Mouse (Mus musculus) heart, postnatal 4 days (tissue): Measurements from ENCODE around the gene Heatr6. TPM values are rescaled to one million over a fixed set of nuclear protein-coding genes. Genes with fewer than 3 reads are reported as not detected.

Source experiments
- DNase-seq: peaks from one replicate; pipeline ENCODE4 v3.0.0; 2021
- total RNA-seq, 2 experiments: library from RNA; stranded (reverse); gene quantifications; 2 replicates each; pipeline ENCODE4 v1.2.3; 2021

The Heatr6 gene
- total RNA-seq, 2 experiments from 2014 or later = 8.3 to 8.7 TPM

DNA sequence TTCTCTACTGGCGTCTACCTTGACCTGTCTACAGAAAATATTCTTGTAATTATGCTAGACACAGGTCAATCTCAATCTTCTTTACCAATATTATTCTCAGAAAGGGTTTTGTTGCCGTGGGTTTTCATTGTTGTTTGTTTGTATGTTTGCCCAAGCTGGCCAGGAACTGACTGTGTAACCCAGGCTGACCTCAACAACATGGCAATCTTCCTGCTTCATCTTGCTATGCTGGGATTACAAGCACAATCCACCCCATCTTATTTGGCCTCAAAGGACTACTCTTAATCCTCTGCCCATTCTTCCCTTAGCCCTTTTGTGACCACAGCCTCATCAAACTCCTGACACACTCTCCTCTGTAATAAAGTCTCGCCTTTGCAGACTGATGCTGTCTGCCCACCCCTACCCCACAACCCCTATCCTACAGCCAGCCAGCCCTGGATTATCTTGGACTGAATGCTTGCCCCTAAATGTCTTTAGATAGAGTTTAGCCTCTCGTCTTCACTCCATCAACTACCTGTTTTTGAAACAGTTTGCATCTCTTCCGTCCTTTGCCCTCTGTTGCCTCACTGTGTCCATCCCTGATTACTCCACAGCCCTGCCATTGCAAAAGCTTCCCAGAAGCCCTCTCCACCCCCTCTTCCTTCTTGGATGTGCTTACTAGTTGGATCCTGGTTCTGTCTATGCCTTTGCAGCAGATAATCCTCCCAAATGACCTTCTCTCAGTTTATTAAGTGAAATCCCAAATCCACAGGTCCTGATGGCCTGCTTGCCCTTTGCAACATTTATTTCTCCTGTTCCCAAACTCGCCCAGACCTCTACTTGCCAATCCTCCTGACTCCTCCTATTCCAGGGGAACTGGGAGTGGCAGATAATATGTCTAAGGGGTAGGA lies 5.9 kb upstream of the Heatr6 start:
- no peak for DNase-seq

DNA sequence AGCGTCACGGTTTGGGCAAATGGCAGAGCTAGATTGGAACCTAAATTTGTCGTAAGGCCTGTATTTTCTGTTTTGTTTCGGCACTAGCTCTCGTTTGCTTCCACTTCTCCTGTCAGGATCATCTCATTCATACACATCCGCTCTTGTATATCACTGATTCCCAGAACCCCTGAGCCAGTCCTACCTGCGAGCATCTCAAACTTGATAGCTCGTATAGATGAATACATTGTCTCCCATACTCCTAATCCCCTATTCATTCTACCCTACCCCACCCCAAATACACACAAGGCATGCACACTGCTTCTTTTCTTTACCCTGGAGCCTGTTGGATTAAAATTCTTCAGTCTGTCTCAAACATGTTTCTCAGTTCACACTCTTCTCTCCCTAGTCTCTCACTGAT lies 731 bp downstream of the Heatr6 start:
- DNase-seq = no peak

DNA sequence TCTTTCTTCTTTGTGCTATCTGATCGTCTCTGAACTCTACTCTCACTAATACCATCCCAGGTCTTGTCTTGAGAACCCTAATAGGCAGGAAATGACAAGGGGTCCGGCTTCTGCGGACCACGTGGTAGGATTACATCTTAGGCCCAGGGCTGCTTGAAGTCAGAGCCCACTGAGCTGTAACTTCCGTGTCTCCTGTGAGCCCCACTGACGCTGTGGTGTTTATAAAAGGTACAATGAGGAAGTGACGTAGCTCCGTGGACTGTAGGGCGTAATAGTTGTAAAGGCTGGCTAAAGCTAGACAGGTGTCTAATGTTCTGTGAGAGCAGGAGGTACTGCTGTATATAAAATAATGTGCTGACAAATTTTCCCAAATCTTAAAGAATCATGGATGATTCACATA lies 13.8 kb downstream of the Heatr6 start:
- no peak for DNase-seq

DNA sequence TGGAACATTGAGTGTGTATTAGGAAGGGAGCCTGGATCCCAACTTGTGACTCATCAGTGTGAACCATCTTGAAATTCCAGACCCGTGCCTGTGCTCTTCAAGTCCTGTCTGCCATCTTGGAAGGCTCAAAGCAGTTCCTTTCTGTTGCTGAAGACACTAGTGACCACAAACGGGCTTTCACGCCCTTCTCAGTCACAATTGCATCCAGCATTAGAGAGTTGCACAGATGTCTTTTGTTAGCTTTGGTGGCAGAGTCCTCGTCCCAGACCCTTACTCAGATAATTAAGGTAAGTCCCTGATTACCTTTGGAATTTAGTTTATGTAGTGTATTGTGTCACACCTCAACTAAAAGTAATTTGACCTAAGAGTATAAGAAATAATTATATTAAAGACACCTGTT lies 15.5 kb downstream of the Heatr6 start:
- DNase-seq = no peak

DNA sequence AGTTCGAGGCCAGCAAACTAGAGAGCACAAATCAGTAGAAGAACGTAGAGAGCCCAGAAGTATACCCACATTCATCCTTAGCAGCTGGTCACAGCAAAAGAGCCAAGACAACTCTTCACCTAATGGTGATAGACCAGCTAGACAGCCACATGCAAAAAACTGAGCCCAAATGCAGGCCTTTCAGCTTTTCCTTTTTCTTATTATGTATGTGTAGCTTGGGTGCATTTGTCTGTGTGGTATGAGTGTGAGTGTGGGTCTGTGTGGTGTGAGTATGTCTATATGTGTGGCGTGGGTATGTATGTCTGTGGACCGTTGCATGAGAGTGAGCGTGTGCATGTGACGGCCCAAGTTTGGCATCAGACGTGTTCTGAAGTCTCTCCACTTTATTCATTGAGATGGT lies 17.5 kb downstream of the Heatr6 start:
- no peak for DNase-seq

DNA sequence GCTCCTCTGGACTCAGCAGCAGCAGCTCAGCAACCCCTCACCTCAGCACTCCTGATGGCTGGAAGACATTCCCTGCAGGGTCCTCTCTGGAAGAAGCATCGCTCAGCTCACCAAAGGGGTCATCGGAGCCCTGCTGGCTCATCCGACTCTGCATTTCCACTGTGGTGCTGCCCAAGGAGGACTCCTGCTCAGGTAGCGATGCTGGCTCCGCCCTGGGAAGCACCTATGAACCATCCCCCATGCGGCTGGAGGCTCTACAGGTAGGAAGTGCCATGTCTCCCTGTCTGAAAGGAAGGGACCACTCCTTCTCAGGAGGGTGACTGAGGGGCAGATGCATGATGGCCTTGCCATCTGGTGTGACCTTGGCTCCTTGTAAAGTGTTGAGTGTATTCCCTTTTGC lies 18.8 kb downstream of the Heatr6 start:
- no peak for DNase-seq

DNA sequence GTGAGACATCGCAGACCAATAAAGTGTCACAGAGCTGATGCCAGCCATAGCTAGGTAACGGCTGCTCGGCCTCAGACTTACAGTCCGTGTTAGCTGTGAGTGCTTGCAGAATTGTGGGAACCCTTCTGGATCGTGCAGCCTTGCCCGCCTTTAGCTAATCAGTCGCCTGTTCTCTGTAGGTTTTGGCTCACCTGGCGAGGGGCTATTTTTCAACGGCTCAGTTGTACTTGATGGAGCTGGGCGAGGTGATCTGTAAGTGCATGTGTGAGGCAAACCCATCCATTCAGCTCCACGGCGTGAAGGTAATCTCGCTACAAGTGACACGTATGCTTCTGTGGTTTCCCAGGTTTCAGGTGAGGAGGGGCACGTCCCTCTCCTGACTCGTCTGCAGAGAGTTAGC lies 20.2 kb downstream of the Heatr6 start:
- no peak for DNase-seq

DNA sequence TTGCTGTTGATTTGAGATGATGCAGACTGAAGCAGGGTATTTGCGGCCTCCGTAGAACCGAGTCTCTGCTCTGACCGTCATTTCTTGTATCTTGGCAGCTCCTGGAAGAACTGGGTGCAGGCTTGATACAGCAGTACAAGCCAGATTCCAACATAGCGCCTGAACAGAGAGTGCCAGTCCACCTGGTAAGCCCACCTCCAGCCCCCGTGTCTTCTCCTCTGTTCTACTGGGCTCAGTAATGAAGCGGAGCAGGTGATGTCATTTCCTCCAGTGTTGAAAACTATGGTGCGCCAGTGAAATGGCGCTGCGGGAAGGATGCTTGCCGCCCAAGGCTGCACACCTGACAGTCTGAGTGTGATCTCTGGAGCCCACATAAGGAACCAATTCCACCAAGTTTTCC lies 20.8 kb downstream of the Heatr6 start:
- DNase-seq = no peak

DNA sequence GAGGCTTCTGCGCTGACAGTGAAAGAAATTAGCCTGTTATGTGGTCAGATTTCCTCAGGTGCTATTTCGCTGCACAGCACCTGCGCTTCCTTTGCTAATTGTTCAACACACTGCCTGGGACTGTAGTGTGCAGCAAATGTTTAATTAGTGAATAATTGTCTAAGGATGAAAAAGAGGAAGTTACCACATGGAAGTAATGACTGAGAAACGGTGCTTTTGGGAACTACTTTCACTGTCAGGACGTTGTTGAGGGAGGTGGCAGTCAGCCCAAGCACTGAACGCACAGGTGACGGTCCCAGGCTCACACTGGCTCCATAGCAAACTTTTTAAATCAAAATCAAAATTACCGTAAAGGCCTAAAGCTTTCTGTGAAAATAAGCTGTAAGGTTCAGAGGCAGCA lies 23.3 kb downstream of the Heatr6 start:
- no peak for DNase-seq

DNA sequence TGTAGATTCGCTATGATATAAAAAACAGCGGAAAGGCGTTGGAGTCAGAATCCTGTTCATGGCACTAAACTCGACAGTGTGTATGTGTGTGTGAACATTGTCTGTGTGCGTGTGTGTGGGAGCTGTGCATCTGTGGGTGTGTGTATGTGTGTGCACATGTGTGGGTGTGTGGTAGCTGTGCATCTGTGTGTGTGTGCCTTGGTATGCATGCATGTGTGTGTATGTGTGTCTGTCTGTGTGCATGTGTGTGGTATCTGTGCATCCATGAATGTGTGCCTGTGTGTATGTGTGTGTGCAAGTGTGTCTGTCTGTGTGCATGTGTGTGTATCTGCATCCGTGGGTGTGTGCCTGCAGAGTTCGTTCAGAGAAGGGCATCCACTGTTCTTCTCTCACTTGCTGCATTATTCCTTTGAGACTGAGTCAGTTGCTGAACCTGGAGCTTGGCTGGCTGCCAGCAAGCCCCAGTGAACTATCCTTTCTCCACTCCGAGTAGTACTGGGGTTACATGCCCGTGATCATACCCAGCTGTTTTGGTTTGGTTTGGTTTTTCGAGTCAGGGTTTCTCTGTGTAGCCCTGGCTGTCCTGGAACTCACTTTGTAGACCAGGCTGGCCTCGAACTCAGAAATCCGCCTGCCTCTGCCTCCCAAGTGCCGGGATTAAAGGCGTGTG lies 30.6 kb downstream of the Heatr6 start:
- DNase-seq = no peak

DNA sequence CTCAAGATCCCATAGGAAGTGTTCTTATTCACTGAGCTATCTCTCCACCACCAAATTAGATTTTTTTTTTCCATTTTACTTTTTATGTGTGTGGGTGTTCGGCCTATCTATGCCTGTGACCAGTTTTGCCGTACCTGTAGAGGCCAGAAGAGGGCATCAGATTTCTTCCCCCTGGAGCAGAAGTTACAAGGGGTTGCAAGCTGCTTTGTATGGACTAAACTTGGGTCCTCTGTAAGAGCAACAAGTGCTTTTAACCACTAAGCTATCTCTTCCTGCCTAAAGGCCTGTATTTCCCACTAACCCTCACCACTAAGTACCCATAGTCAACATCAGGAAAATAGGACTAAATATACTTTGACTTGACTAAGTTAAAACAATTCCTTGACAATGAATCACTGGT lies 31.2 kb downstream of the Heatr6 start:
- DNase-seq = peak; percentile 50

DNA sequence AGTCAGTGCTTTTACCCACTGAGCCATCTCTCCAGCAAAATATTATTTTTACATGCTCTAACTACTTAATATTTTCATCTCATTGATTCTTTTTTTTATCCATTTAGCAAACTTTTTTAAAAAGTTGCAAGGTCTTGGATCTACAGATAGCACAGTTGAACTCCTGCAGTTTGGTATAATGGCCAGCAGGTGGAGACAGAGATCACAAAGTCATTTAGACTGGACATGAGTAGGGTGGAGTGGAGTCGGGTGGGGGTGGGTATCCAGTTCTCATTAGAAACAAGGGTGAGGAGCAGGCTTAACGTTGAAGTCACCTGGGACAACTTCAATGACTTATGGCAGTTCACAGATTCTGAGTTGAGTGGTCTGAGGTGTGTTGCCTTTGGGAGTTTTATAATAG lies 31.9 kb downstream of the Heatr6 start:
- peak; percentile 75 for DNase-seq

DNA sequence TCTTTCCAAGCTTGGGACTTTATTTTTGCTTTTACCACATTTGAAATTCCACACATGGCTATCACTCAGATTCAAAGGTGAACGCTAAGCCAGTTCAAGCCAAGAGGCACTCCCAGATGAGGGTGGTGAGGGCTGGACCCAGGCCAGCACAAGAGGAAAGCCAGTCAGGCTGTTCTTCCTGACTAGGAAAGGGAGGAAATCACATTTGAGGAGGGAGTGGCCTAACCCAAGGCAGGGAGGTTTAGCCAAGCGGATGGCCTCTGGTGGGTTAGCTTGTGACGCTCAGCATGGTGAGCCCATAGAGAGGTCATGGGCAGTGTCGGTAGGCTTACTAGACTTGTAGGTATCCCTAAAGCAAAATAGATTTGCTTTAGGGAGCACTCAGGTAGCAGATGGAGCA lies 33.3 kb downstream of the Heatr6 start:
- peak; percentile 47 for DNase-seq

DNA sequence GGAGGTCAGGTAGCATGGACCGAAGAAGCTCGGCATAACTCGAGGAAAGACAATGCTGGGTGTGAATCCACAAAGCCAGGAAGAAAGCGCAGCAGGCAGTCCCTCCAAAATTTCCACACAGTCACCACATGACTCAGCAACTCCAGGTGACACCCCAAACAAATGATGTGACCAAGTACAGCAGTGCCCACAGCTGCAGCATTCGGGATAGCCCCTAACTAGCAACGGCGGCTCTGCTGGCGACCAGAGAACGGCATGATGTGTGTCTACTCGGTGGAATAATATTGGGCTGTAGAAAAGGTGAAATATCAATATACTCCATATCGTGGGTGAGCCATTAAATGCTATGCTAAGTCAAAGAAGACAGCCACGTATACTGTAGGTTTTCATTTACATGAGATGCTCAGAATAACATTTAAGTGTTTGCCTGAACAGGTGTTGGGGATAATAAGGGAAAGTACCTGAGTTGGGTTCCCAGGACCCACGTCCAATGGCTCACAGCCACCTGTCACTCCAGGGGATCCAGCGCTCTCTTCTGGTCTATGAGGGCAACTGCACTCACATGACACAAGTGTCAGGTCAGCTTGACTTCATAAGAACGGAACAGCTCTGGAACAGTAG lies 34.0 kb downstream of the Heatr6 start:
- DNase-seq = no peak

DNA sequence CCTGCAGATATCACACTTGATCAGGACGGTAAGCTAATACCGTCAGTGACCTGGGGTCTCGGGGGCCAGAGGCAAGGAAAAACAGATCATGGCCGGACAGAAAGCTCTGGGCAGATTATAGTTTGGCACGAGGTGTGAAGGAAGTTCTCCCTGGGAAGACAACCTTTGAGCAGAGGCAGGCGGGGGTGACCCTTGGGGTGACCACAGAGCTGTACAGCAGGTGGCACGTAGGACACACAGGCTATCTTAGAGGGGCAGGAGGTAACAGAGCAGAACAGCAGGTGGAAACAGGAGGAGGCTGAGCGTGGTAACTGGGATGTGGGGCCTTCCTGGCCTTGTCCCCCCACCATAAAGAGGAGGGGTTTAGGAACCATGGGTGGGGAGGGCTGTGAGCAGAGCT lies 34.8 kb downstream of the Heatr6 start:
- no peak for DNase-seq

DNA sequence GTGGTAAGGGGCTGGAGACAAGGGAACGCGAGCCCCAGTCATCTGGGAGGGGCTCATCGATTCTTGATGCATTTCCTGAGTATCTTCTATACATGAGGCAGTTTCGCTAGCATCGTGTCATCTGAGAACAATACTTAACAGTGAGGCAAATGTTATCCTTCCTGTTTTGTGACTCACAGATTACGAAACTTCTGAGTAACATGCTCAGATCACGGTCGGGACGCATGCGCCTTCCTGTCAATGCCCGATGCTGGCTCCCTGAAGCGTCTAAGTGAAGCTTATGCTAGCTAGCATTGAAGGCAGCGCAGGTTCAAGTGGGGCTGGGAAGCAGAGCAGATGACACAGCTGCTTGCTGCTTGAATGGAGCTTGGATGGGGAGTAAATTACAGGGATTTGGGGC lies 35.8 kb downstream of the Heatr6 start:
- peak; percentile 49 for DNase-seq

DNA sequence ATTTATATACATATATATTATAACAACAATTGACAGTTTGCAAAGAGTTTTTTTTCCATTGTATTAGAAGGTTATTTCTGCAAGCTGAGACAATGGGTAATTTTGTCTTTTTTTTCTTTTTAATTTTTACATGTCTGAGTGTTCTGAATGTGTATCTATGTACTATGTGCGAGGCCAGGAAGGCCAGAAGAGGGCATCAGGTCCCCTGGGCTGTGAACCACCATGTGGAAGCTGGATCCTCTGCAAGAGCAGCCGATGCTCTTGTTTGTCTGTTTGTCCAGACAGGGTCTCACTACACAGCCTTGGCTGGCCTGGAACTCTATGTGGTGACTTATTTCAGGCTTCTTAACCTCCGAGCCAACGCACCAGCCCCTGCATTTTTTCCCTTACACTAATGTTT lies 37.6 kb downstream of the Heatr6 start:
- no peak for DNase-seq

DNA sequence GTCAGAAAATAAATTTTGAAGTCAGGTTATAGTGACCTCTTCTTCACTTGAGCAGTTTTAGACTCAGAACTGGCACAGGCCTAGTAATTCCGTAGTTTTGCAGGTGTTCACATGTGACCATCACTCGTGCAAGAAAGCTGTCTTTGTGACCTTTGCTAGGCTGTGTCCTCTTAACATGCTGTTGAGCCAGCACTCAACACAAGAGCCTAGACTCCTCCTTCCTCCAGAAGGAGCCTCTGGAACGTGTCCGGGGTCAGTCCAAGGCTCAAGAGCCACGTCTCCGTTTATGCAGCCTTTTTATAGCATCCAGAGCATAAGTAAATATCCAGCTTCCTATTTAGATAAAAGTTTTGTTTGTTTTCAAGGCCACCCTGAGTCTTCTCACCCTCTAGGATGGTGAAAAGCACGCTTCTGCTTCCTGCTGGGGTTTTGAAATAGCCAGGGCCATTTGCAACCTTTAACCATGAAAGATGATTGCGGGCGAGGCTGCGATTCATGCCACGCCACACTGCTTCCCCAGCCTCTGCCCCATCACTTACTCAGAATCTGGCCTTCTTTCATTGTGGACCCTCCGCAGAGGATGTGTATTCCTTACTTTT lies 38.9 kb downstream of the Heatr6 start:
- DNase-seq = no peak

DNA sequence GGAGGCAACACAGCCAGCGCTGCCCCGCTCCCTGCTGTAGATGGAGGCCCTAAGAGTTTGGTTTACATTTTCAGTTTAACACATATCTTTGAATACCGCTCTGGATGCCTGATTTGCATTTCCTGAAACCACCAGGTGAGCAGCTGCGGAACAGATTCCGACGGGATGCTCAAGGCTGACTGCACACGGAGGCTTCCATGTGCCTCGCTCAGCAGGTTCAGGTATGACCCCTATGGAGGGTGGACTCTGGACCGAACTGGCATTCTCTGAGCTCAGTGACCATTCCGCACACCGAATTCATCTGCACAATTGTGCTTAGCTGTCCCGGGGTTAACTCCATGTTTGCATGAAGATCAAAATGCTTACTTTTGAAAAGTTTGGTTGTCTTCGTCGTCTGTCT lies 39.8 kb downstream of the Heatr6 start:
- DNase-seq = no peak

DNA sequence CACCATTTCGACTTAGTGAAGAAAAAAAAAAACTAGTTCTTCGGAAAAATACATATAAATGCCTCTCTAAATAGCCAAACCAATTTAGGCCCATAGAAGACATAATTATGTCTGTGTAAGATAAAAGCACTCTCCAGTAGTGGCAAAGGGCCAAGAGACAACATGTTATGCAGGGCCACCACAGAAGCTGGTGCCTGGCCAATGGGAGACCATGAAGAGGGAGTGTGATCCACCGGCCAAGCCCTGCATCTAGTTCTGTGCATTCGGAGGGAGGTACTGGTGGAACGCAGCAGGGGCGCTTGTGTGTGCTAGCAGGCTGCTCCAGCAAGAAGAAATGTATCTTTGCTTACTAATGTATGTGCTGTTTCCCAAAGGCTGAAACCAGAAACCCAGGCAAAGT lies 42.6 kb downstream of the Heatr6 start:
- no peak for DNase-seq

DNA sequence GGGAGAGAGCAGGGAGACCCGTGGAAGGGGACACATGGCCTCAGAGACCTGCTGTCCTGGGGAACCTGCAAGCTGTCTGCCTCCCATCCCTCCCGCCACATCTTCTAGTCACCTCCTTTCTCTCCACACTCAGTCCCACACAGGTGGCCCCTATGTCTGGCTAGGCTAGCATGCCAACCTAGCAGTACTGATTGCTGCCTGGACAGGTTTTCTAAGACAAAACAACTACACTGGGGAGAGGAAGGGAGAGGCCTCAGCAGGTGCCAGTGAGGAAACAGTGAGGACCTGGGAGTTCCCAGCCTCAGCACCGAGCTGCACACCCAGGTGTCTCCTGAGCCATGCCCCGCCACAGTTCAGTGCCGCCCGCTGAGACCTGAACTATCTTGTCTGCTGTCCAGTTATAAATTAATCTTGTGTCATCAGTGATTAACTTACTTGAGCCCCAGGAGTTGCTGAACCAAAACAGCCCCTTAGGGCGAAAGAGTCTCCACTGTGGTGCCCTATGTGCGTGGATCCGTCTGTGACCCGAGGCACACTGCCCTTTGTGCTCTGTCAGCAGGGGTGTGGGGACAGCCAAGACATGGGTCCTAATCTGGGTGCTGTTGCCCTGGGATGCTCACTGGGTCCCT lies 43.6 kb downstream of the Heatr6 start:
- DNase-seq = no peak

DNA sequence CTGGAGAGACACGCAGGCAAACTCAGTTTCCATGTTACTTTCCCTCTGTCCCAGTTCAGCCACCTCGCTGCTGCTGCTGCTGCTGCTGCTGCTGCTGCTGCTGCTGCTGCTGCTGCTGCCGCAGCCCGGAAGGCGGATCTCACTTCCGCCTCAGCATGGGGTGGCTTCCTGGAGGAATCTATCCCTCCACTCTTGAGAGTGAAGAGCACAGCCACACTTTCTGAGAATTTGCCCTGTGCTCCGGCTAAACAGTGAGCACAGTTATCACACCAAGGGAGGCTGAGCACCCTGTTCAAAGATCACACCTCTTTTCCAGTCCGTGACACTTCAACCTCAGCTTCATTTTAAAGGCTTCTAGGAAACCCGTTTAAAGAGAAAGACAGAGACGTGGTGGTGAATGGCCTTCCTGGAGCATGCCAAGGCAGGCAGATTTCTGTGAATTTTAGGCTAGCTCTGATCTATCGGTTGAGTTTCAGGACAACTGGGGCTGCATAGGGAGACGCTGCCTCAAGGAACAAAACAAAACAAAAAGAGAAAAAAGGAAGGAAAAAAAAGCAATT lies 46.5 kb downstream of the Heatr6 start:
- no peak for DNase-seq

DNA sequence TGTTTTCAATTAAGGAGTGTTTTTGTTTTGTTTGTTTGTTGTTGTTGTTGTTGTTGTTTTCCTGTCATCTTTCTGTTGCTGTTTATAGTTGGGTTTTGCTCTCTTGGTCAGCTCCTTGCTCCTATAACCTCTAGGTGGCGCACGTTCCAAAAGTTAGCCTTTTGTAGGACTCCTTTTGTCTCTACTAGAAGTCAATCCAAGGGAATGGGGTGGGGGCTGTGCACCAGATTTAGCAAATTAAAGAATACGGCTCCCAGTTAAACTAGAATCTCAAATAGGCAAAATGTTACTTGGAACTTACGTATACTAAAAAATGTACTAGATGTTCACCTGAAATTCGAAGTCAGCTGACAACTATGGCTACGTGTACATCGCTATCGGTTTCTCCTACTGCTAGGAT lies 48.7 kb downstream of the Heatr6 start:
- peak; percentile 45 for DNase-seq
